Comparison of ENCODE assay signal across 8 mouse cellular contexts in the genomic region with DNA sequence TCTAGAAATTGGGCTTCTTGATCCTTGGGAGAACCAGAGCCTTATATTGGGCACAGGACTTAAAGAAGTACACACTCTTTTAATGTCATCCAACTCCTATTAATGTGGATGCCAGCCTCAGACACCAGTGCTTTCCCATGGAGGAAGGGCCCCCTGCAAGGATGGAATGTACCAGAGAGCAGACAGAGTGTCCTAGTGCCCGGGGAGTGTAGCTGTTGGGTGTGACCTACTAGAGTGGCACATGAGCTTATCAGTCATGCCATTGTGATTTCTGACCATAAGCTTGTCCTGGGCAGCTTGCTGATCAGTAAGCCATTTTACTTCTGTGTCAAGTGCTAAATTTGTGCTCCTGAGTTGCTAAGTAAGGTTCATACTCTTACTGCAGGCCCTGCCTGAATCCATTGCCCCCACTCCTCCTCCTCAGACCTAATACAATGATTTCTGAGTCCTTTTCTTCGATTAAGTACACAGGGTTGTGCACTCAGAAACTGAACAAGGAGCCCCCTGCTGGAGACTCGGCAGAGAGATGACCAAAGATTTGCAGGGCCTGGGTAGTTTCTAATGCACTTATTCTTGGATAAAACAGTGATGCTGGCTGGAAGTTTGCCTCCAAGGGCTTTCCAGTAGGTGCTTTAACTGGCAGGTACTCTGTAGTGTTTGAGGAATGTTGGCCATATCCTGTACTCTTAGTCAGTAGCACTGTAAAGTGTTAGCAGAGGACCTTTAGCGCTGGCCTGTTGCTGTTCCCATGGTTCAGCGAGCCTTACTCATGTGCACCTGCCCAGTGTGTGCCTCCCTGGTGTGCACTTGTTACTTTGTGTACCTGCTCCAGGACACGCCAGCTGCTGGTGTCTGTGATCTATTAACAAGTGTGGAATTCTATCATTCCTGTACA. TPM values are rescaled to one million over a fixed set of nuclear protein-coding genes. Genes with fewer than 3 reads are reported as not detected.
DNase-seq lines count a peak whose midpoint lies in the region; ATAC-seq and TF ChIP-seq lines count a peak whose summit lies in the region.

No protein-coding gene starts in this region.

- H3K27me3 ChIP-seq in midbrain, embryonic 14.5 days (ENCODE audit: control insufficient read depth, insufficient read depth, low read length): no peaks in the 10 kb centered on the region
- H3K27me3 ChIP-seq in midbrain, embryonic 16.5 days (ENCODE audit: control insufficient read depth, insufficient read depth, low read depth, low read length): no peaks in the 10 kb centered on the region

- intact Hi-C loops in gastrocnemius, adult 2 months (cut with DNase I): no loop called here
- intact Hi-C loops in gastrocnemius, postnatal 14 days (cut with DNase I; ENCODE audit: low total_unique reads): no loop called here

- no peak overlapping the region for H3K4me2 ChIP-seq in midbrain, embryonic 14.5 days (ENCODE audit: low read length)
- no peak overlapping the region for H3K4me2 ChIP-seq in midbrain, embryonic 16.5 days (ENCODE audit: low read length)

- no peak overlapping the region for H3K27ac ChIP-seq in gastrocnemius, adult 2 months
- H3K27ac ChIP-seq in midbrain, embryonic 14.5 days (replicated peaks; ENCODE audit: low read depth, low read length): no peak overlapping the region
- no peak overlapping the region for H3K27ac ChIP-seq in midbrain, embryonic 16.5 days (ENCODE audit: low read length)

- peak; percentile 40 for TF ChIP-seq CTCF in gastrocnemius, adult 2 months (IDR thresholded peaks at IDR 0.05)

- H3K36me3 ChIP-seq in midbrain, embryonic 14.5 days (ENCODE audit: control insufficient read depth, insufficient read depth, low read length): no peaks in the 10 kb centered on the region
- H3K36me3 ChIP-seq in midbrain, embryonic 16.5 days (ENCODE audit: control insufficient read depth, insufficient read depth, low read length): no peaks in the 10 kb centered on the region

- no peak overlapping the region for H3K4me3 ChIP-seq in gastrocnemius, adult 2 months
- H3K4me3 ChIP-seq in midbrain, embryonic 14.5 days (replicated peaks; ENCODE audit: low read depth, low read length): no peak overlapping the region
- H3K4me3 ChIP-seq in midbrain, embryonic 16.5 days (ENCODE audit: low read depth, low read length): no peak overlapping the region

- H3K4me1 ChIP-seq in midbrain, embryonic 14.5 days (ENCODE audit: control insufficient read depth, insufficient read depth, low read length): no peaks in the 10 kb centered on the region
- H3K4me1 ChIP-seq in midbrain, embryonic 16.5 days (ENCODE audit: control insufficient read depth, insufficient read depth, low read length): no peaks in the 10 kb centered on the region

- no peak overlapping the region for H3K9ac ChIP-seq in midbrain, embryonic 14.5 days (replicated peaks; ENCODE audit: low read length)
- no peak overlapping the region for H3K9ac ChIP-seq in midbrain, embryonic 16.5 days (ENCODE audit: low read depth, low read length)

- 54% methylated on average over 6 of the region's 6 CpGs for WGBS in midbrain, embryonic 14.5 days
- 51% methylated on average over 6 of the region's 6 CpGs for WGBS in midbrain, embryonic 16.5 days

- H3K9me3 ChIP-seq in midbrain, embryonic 14.5 days (ENCODE audit: control insufficient read depth, low read length): no peaks in the 10 kb centered on the region
- H3K9me3 ChIP-seq in midbrain, embryonic 16.5 days (replicated peaks; ENCODE audit: control insufficient read depth, low read length, poor library complexity, severe bottlenecking): no peaks in the 10 kb centered on the region

- no peak for ATAC-seq in midbrain, embryonic 14.5 days (ENCODE audit: low FRiP score, low TSS enrichment)
- ATAC-seq in midbrain, embryonic 16.5 days: no peak

- no peak for DNase-seq in gastrocnemius, adult 2 months
- DNase-seq in gastrocnemius, postnatal 4 days (ENCODE audit: low spot score in 2 of 2): no peak
- peak; percentile 71 for DNase-seq in midbrain, embryonic 14.5 days
- DNase-seq in embryo, embryonic 11 days: peak; percentile 65
- DNase-seq in lung, adult 18-20 months: peak; percentile 18 to 30
- DNase-seq in gastrocnemius, postnatal 14 days: no peak
- DNase-seq in neural tube, embryonic 10.5 days (ENCODE audit: extremely low spot score, low spot score): no peak

RNA-seq across cellular contexts. Expression of a gene that starts 25.6 kb away (rescaled TPM):
- 10 to 100 TPM; 21.8 to 41.9 TPM for total RNA-seq in gastrocnemius, adult 2 months (2021)
- total RNA-seq in gastrocnemius, postnatal 4 days (2021): 100 to 1,000 TPM; 151 to 194 TPM
- polyA plus RNA-seq in midbrain, embryonic 14.5 days (2014; fragmentation: Nextera tagmentation; extraction: Ambion mirVana): 31.1 and 31.3 TPM in 2 replicates
- polyA plus RNA-seq in midbrain, embryonic 16.5 days (2015; fragmentation: Nextera tagmentation; extraction: Ambion mirVana): 43.2 and 46.3 TPM in 2 replicates
- 10 to 100 TPM; 45.6 to 71.6 TPM for total RNA-seq in gastrocnemius, postnatal 14 days (2021)

Comparison
In these comparisons a context has a peak if more than half of its experiments do, and no peak if none do; other contexts are left out.
1. DNase-seq: peak in midbrain, embryonic 14.5 days (single experiment), embryo, embryonic 11 days (single experiment) and lung, adult 18-20 months (2 of 2); none in gastrocnemius, adult 2 months (single experiment), gastrocnemius, postnatal 4 days (0 of 2), gastrocnemius, postnatal 14 days (single experiment) and neural tube, embryonic 10.5 days (single experiment).